Mouse (Mus musculus) midbrain, embryonic 12.5 days (tissue): ENCODE results near the gene Cog6. TPM values are rescaled to one million over a fixed set of nuclear protein-coding genes. Genes with fewer than 3 reads are reported as not detected.

ENCODE experiments used
- ATAC-seq: fragments of 200-750 bp; cut with Nextera tagmentation; 2 replicates; pipeline ENCODE4 v1.8.0; 2017; ENCODE audit warnings: low read depth, moderate TSS enrichment, moderate library complexity; ENCODE audit not compliant: low FRiP score
- H3K27ac ChIP-seq: fragments of 300-500 bp; sonication (generic); replicated peaks from 2 replicates; pipeline ENCODE4 v1.5.1; 2016; ENCODE audit warnings: mild to moderate bottlenecking
- H3K27me3 ChIP-seq: fragments of 300-500 bp; sonication (generic); 2 replicates; pipeline ENCODE4 v1.6.1; 2016; ENCODE audit warnings: mild to moderate bottlenecking
- H3K36me3 ChIP-seq: fragments of 300-500 bp; sonication (generic); 2 replicates; pipeline ENCODE4 v1.6.1; 2016
- H3K4me1 ChIP-seq: fragments of 300-500 bp; sonication (generic); 2 replicates; pipeline ENCODE4 v1.6.1; 2016
- H3K4me2 ChIP-seq: fragments of 300-500 bp; sonication (generic); replicated peaks from 2 replicates; pipeline ENCODE4 v1.6.1; 2016; ENCODE audit warnings: mild to moderate bottlenecking, moderate library complexity
- H3K4me3 ChIP-seq: fragments of 300-500 bp; sonication (generic); 2 replicates; pipeline ENCODE4 v1.5.1; 2016; ENCODE audit warnings: mild to moderate bottlenecking
- H3K9ac ChIP-seq: fragments of 300-500 bp; sonication (generic); replicated peaks from 2 replicates; pipeline ENCODE4 v1.6.1; 2016; ENCODE audit warnings: mild to moderate bottlenecking, moderate library complexity
- H3K9me3 ChIP-seq: fragments of 300-500 bp; sonication (generic); 2 replicates; pipeline ENCODE4 v1.6.1; 2016; ENCODE audit warnings: mild to moderate bottlenecking
- whole genome bisulfite sequencing: fragments of 180-500 bp; shearing (Covaris S2); methylation state at CpG from one replicate; pipeline ENCODE4 v1.1.7; 2016; 5-methylcytosine and 5-hydroxymethylcytosine counted together
- polyA plus RNA-seq: library from polyadenylated mRNA; unstranded; fragments of >200 nt; fragmentation: Nextera tagmentation; extraction: Ambion mirVana; gene quantifications from 2 replicates; pipeline ENCODE4 v1.2.1, GENCODE M21; 2016

The Cog6 gene
- polyA plus RNA-seq, 1 experiment from 2014 or later = 58.6 TPM

- Histone ChIP-seq H3K9ac (peak overlapping the region; percentile 24; the same call in 1 of the 2 replicates), H3K9me3 (no peaks in the 10 kb centered on the region), H3K27ac (no peak overlapping the region), H3K27me3 (peaks cover 24% of the 10 kb centered on the region), H3K4me1 (peaks cover 17% of the 10 kb centered on the region; the same call in 1 of the 2 replicates), H3K36me3 (no peaks in the 10 kb centered on the region), H3K4me2 (peak overlapping the region; percentile 84), H3K4me3 (peak overlapping the region; percentile 9; the same call in 1 of the 2 replicates)
- 89% methylated on average over 13 of the region's 13 CpGs for WGBS
- ATAC-seq = no peak
Measured at GRCm38 (mm10) chr3:53043206-53043780, 26.3 kb upstream of the Cog6 start.

GRCm38 (mm10) chr3:53042240-53042567, 25.2 kb upstream of the Cog6 start:
- peak overlapping the region; percentile 84 for H3K4me2 ChIP-seq
- H3K27me3 ChIP-seq = peaks cover 24% of the 10 kb centered on the region
- peak overlapping the region; percentile 74 for H3K4me3 ChIP-seq
- no peak overlapping the region for H3K27ac ChIP-seq
- WGBS = 32% methylated on average over 9 of the region's 9 CpGs
- ATAC-seq = no peak
- H3K4me1 ChIP-seq = peaks cover 17% of the 10 kb centered on the region; the same call in 1 of the 2 replicates
- no peaks in the 10 kb centered on the region for H3K9me3 ChIP-seq
- H3K9ac ChIP-seq = peak overlapping the region; percentile 73; the same call in 1 of the 2 replicates
- no peaks in the 10 kb centered on the region for H3K36me3 ChIP-seq

GRCm38 (mm10) chr3:53041411-53042239, 24.6 kb upstream of the Cog6 start, which contains the start of gene Lhfp:
Gene Lhfp, plus strand, starts transcription at chr3:53041528.
- Histone ChIP-seq H3K9ac (peak within 1 kb of the TSS; percentile 73), H3K9me3 (no peaks in the 10 kb centered on the region), H3K36me3 (no peaks in the 10 kb centered on the region), H3K27me3 (peaks cover 24% of the 10 kb centered on the region), H3K4me3 (peak within 1 kb of the TSS; percentile 74), H3K4me2 (peak within 1 kb of the TSS; percentile 84), H3K4me1 (peaks cover 17% of the 10 kb centered on the region; the same call in 1 of the 2 replicates), H3K27ac (peak within 1 kb of the TSS; percentile 64)
- under 1% methylated on average over 58 of the region's 58 CpGs for WGBS
- peak; percentile 94 for ATAC-seq

GRCm38 (mm10) chr3:53040593-53041410, 23.8 kb upstream of the Cog6 start:
- H3K27me3 ChIP-seq = peaks cover 24% of the 10 kb centered on the region
- peak overlapping the region; percentile 64 for H3K27ac ChIP-seq
- no peaks in the 10 kb centered on the region for H3K36me3 ChIP-seq
- H3K9ac ChIP-seq = peak overlapping the region; percentile 73
- H3K4me1 ChIP-seq = peaks cover 17% of the 10 kb centered on the region; the same call in 1 of the 2 replicates
- ATAC-seq = peak; percentile 61; the same call in 1 of the 2 replicates
- H3K4me3 ChIP-seq = peak overlapping the region; percentile 74
- peak overlapping the region; percentile 84 for H3K4me2 ChIP-seq
- 6% methylated on average over 17 of the region's 17 CpGs for WGBS
- H3K9me3 ChIP-seq = no peaks in the 10 kb centered on the region

- no peak overlapping the region for H3K4me2 ChIP-seq
- H3K27me3 ChIP-seq = peaks cover 24% of the 10 kb centered on the region
- no peak overlapping the region for H3K4me3 ChIP-seq
- 83% methylated on average over 8 of the region's 8 CpGs for WGBS
- no peak for ATAC-seq
- peaks cover 14% of the 10 kb centered on the region; the same call in 1 of the 2 replicates for H3K4me1 ChIP-seq
- H3K27ac ChIP-seq = no peak overlapping the region
- H3K9me3 ChIP-seq = no peaks in the 10 kb centered on the region
- no peak overlapping the region for H3K9ac ChIP-seq
- no peaks in the 10 kb centered on the region for H3K36me3 ChIP-seq
Measured at GRCm38 (mm10) chr3:53039746-53040145, 22.7 kb upstream of the Cog6 start.

GRCm38 (mm10) chr3:53038913-53039312, 21.9 kb upstream of the Cog6 start:
- Histone ChIP-seq H3K27ac (no peak overlapping the region), H3K36me3 (no peaks in the 10 kb centered on the region), H3K4me3 (no peak overlapping the region), H3K27me3 (peaks cover 24% of the 10 kb centered on the region), H3K4me2 (no peak overlapping the region), H3K9ac (no peak overlapping the region), H3K4me1 (peaks cover 14% of the 10 kb centered on the region; the same call in 1 of the 2 replicates), H3K9me3 (no peaks in the 10 kb centered on the region)
- 72% methylated on average over 5 of the region's 5 CpGs for WGBS
- ATAC-seq = no peak

GRCm38 (mm10) chr3:53036941-53037340, 19.9 kb upstream of the Cog6 start:
- Histone ChIP-seq H3K4me1 (peaks cover 5% of the 10 kb centered on the region; the same call in 1 of the 2 replicates), H3K9ac (no peak overlapping the region), H3K9me3 (no peaks in the 10 kb centered on the region), H3K4me2 (no peak overlapping the region), H3K4me3 (no peak overlapping the region), H3K27me3 (peaks cover 30% of the 10 kb centered on the region), H3K36me3 (no peaks in the 10 kb centered on the region), H3K27ac (no peak overlapping the region)
- 92% methylated on average over 7 of the region's 7 CpGs for WGBS
- ATAC-seq = no peak

GRCm38 (mm10) chr3:53036076-53036475, 19.0 kb upstream of the Cog6 start:
- 86% methylated on average over 5 of the region's 5 CpGs for WGBS
- no peak for ATAC-seq
- Histone ChIP-seq H3K27ac (no peak overlapping the region), H3K36me3 (no peaks in the 10 kb centered on the region), H3K9me3 (no peaks in the 10 kb centered on the region), H3K9ac (no peak overlapping the region), H3K4me3 (no peak overlapping the region), H3K4me2 (no peak overlapping the region), H3K4me1 (peaks cover 4% of the 10 kb centered on the region; the same call in 1 of the 2 replicates), H3K27me3 (peaks cover 31% of the 10 kb centered on the region)

- 0 out of 2 replicates have a peak, but pooled peaks have one; percentile 19 for ATAC-seq
- H3K4me1 ChIP-seq = no peaks in the 10 kb centered on the region
- H3K4me3 ChIP-seq = no peak overlapping the region
- no peak overlapping the region for H3K27ac ChIP-seq
- peaks cover 18% of the 10 kb centered on the region; the same call in 1 of the 2 replicates for H3K27me3 ChIP-seq
- 18% methylated on average over 3 of the region's 3 CpGs for WGBS
- no peaks in the 10 kb centered on the region for H3K9me3 ChIP-seq
- H3K9ac ChIP-seq = no peak overlapping the region
- no peak overlapping the region for H3K4me2 ChIP-seq
- H3K36me3 ChIP-seq = no peaks in the 10 kb centered on the region
Measured at GRCm38 (mm10) chr3:53033448-53033847, 16.4 kb upstream of the Cog6 start.

GRCm38 (mm10) chr3:53032432-53032831, 15.4 kb upstream of the Cog6 start:
- Histone ChIP-seq H3K27me3 (peaks cover 18% of the 10 kb centered on the region; the same call in 1 of the 2 replicates), H3K36me3 (no peaks in the 10 kb centered on the region), H3K27ac (no peak overlapping the region), H3K9ac (no peak overlapping the region), H3K4me2 (no peak overlapping the region), H3K9me3 (no peaks in the 10 kb centered on the region), H3K4me3 (no peak overlapping the region), H3K4me1 (no peaks in the 10 kb centered on the region)
- 76% methylated on average over 5 of the region's 5 CpGs for WGBS
- no peak for ATAC-seq

GRCm38 (mm10) chr3:53031586-53031985, 14.5 kb upstream of the Cog6 start:
- no peak overlapping the region for H3K27ac ChIP-seq
- no peaks in the 10 kb centered on the region for H3K36me3 ChIP-seq
- no peak overlapping the region for H3K4me3 ChIP-seq
- H3K27me3 ChIP-seq = peaks cover 18% of the 10 kb centered on the region; the same call in 1 of the 2 replicates
- no peaks in the 10 kb centered on the region for H3K9me3 ChIP-seq
- no peak overlapping the region for H3K4me2 ChIP-seq
- ATAC-seq = no peak
- no peaks in the 10 kb centered on the region for H3K4me1 ChIP-seq
- 39% methylated on average over 6 of the region's 6 CpGs for WGBS
- H3K9ac ChIP-seq = no peak overlapping the region
